8 mouse cellular contexts compared by ENCODE assay signal in the genomic region with DNA sequence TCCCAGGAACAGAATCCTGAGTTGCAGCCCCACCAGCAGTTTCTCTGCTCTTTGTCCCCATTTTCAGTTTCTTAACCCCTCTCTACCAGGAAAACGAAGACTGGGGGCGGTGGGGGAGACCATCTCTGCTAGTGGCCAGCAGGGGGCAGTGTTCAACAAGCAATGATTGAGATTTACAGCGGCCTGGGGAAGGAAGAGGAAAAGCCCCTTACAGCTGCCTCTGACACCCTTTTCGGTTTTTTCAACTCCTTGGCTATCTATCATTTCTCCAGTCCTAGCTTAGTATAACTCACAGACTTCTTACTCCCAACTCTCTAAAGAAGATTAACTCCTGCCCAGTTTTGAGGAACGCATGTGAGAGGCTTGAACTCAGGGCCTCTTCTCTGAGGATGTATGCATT. TPM values are rescaled to one million over a fixed set of nuclear protein-coding genes. Genes with fewer than 3 reads are reported as not detected.
DNase-seq lines count a peak whose midpoint lies in the region; ATAC-seq and TF ChIP-seq lines count a peak whose summit lies in the region.

No protein-coding gene starts in this region.

- no peaks in the 10 kb centered on the region for H3K4me1 ChIP-seq in bone marrow, adult 2 months (ENCODE audit: control insufficient read depth, insufficient read depth, low read length)
- H3K4me1 ChIP-seq in embryonic facial prominence, embryonic 15.5 days: peaks cover 12% of the 10 kb centered on the region; the same call in 1 of the 2 replicates
- H3K4me1 ChIP-seq in heart, embryonic 14.5 days (ENCODE audit: control insufficient read depth in 2 of 2, insufficient read depth in 2 of 2, low read length in 2 of 2): peaks cover 0 to 2% of the 10 kb centered on the region in 2 experiments; a peak in 1 of 4 replicates

- H3K4me2 ChIP-seq in embryonic facial prominence, embryonic 15.5 days (replicated peaks): 0 out of 2 replicates have a peak overlapping the region, but pooled peaks have one; percentile 10
- H3K4me2 ChIP-seq in heart, embryonic 14.5 days (ENCODE audit: low read length): 0 out of 2 replicates have a peak overlapping the region, but pooled peaks have one; percentile 4

- peak; percentile 51 to 80 for DNase-seq in heart, adult 18-20 months
- DNase-seq in heart, postnatal 25 days (ENCODE audit: low spot score): no peak
- DNase-seq in kidney, postnatal 14 days: peak; percentile 73
- DNase-seq in lung, postnatal 14 days: peak; percentile 73
- peak; percentile 48 for DNase-seq in right cerebral cortex, postnatal 25 days

- peak; percentile 78 for TF ChIP-seq CTCF in bone marrow, adult 2 months (IDR thresholded peaks at IDR 0.05; ENCODE audit: control insufficient read depth, insufficient read depth, low read length)

- peaks cover 8% of the 10 kb centered on the region for H3K27me3 ChIP-seq in embryonic facial prominence, embryonic 15.5 days
- H3K27me3 ChIP-seq in heart, embryonic 14.5 days (ENCODE audit: control insufficient read depth, insufficient read depth, low read length): peaks cover 6% of the 10 kb centered on the region; the same call in 1 of the 2 replicates

- TF ChIP-seq POLR2A in bone marrow, adult 2 months (IDR thresholded peaks at IDR 0.05; ENCODE audit: borderline replicate concordance, control insufficient read depth, low read depth, low read length): no peak

- 0 out of 2 replicates have a peak overlapping the region, but pooled peaks have one; percentile 22 for H3K9ac ChIP-seq in embryonic facial prominence, embryonic 15.5 days
- H3K9ac ChIP-seq in heart, embryonic 14.5 days (ENCODE audit: low read length): peak overlapping the region; percentile 17; the same call in 1 of the 2 replicates

- no peaks in the 10 kb centered on the region for H3K36me3 ChIP-seq in embryonic facial prominence, embryonic 15.5 days
- H3K36me3 ChIP-seq in heart, embryonic 14.5 days (ENCODE audit: control insufficient read depth, insufficient read depth, low read length): no peaks in the 10 kb centered on the region

- intact Hi-C loops in heart, postnatal 25 days (cut with DNase I): loop anchor here (2.0 to 10.0 kb wide), 3 partner anchors 198 to 310 kb away; no protein-coding TSS in a partner anchor

- no peak for ATAC-seq in embryonic facial prominence, embryonic 15.5 days (ENCODE audit: insufficient number of reproducible peaks, low FRiP score, low TSS enrichment, low read depth)
- ATAC-seq in heart, embryonic 14.5 days (ENCODE audit: insufficient number of reproducible peaks, insufficient read depth, low FRiP score, low read depth): no peak

- no peak overlapping the region for H3K4me3 ChIP-seq in bone marrow, adult 2 months (replicated peaks; ENCODE audit: control insufficient read depth, low read depth, low read length)
- H3K4me3 ChIP-seq in embryonic facial prominence, embryonic 15.5 days (replicated peaks): no peak overlapping the region
- no peak overlapping the region for H3K4me3 ChIP-seq in heart, embryonic 14.5 days (ENCODE audit: control insufficient read depth in 1 of 2, insufficient read depth in 1 of 2, low read depth in 1 of 2, low read length in 2 of 2)

- WGBS in bone marrow, adult 2 months: 22% methylated on average over 5 of the region's 5 CpGs
- WGBS in embryonic facial prominence, embryonic 15.5 days: 13% methylated on average over 5 of the region's 5 CpGs
- whole genome bisulfite sequencing in heart, embryonic 14.5 days: 16% methylated on average over 5 of the region's 5 CpGs

- H3K9me3 ChIP-seq in embryonic facial prominence, embryonic 15.5 days (replicated peaks): no peaks in the 10 kb centered on the region
- H3K9me3 ChIP-seq in heart, embryonic 14.5 days (ENCODE audit: control insufficient read depth, low read length): no peaks in the 10 kb centered on the region

- H3K27ac ChIP-seq in bone marrow, adult 2 months (ENCODE audit: control insufficient read depth, insufficient read depth, low read depth, low read length, poor library complexity): no peak overlapping the region
- H3K27ac ChIP-seq in embryonic facial prominence, embryonic 15.5 days (replicated peaks): no peak overlapping the region
- H3K27ac ChIP-seq in heart, embryonic 14.5 days (replicated peaks in 1 of 2; ENCODE audit: control insufficient read depth in 1 of 2, insufficient read depth in 1 of 2, low read depth in 2 of 2, low read length in 2 of 2): no peak overlapping the region

RNA-seq across cellular contexts. Expression of a gene that starts 10.4 kb away (rescaled TPM):
- total RNA-seq in heart, adult 18-20 months (2021): not detected
- total RNA-seq in heart, postnatal 25 days (2021): not detected
- not detected in 2 replicates for polyA plus RNA-seq in bone marrow, adult 2 months (2011; ENCODE audit: insufficient read depth, insufficient read length, low replicate concordance, missing spikeins)
- polyA plus RNA-seq in embryonic facial prominence, embryonic 15.5 days (2015; fragmentation: Nextera tagmentation; extraction: Ambion mirVana): 2.1 and 2.7 TPM in 2 replicates
- polyA plus RNA-seq in heart, embryonic 14.5 days (2014; fragmentation: Nextera tagmentation; extraction: Ambion mirVana): not detected in 2 replicates

RNA-seq across cellular contexts. Expression of a gene that starts 18.7 kb away (rescaled TPM):
- total RNA-seq in heart, adult 18-20 months (2021): under 1 TPM; 0.77 to 0.95 TPM
- total RNA-seq in heart, postnatal 25 days (2021): 1 to 10 TPM; 1.5 to 2.4 TPM
- 1.8 and 2.2 TPM in 2 replicates for polyA plus RNA-seq in bone marrow, adult 2 months (2011; ENCODE audit: insufficient read depth, insufficient read length, low replicate concordance, missing spikeins)
- polyA plus RNA-seq in embryonic facial prominence, embryonic 15.5 days (2015; fragmentation: Nextera tagmentation; extraction: Ambion mirVana): 20.1 and 22.7 TPM in 2 replicates
- 9.2 and 10.0 TPM in 2 replicates for polyA plus RNA-seq in heart, embryonic 14.5 days (2014; fragmentation: Nextera tagmentation; extraction: Ambion mirVana)

RNA-seq across cellular contexts. Expression of a gene that starts 35.4 kb away (rescaled TPM):
- total RNA-seq in heart, adult 18-20 months (2021): 100 to 1,000 TPM; 106 to 108 TPM
- total RNA-seq in heart, postnatal 25 days (2021): 100 to 1,000 TPM; 104 to 113 TPM
- 35.1 and 45.8 TPM in 2 replicates for polyA plus RNA-seq in bone marrow, adult 2 months (2011; ENCODE audit: insufficient read depth, insufficient read length, low replicate concordance, missing spikeins)
- polyA plus RNA-seq in embryonic facial prominence, embryonic 15.5 days (2015; fragmentation: Nextera tagmentation; extraction: Ambion mirVana): 231 and 235 TPM in 2 replicates
- polyA plus RNA-seq in heart, embryonic 14.5 days (2014; fragmentation: Nextera tagmentation; extraction: Ambion mirVana): 157 and 163 TPM in 2 replicates

RNA-seq across cellular contexts. Expression of a gene that starts 35.7 kb away (rescaled TPM):
- total RNA-seq in heart, adult 18-20 months (2021): 10 to 100 TPM; 39.5 to 43.8 TPM
- total RNA-seq in heart, postnatal 25 days (2021): 10 to 100 TPM; 42.8 to 44.4 TPM
- polyA plus RNA-seq in bone marrow, adult 2 months (2011; ENCODE audit: insufficient read depth, insufficient read length, low replicate concordance, missing spikeins): 15.7 and 47.9 TPM in 2 replicates
- polyA plus RNA-seq in embryonic facial prominence, embryonic 15.5 days (2015; fragmentation: Nextera tagmentation; extraction: Ambion mirVana): 117 and 121 TPM in 2 replicates
- 120 TPM in 2 replicates for polyA plus RNA-seq in heart, embryonic 14.5 days (2014; fragmentation: Nextera tagmentation; extraction: Ambion mirVana)
